Mouse (Mus musculus) CH12.LX (cell line): ENCODE results near the gene Msrb1. TPM values are rescaled to one million over a fixed set of nuclear protein-coding genes. Genes with fewer than 3 reads are reported as not detected.

Experiments
- DNase-seq: peaks from one replicate; pipeline ENCODE4 v3.0.0-alpha.2; 2013; ENCODE audit errors: extremely low read depth
- H3K27ac ChIP-seq: 2 replicates; pipeline ENCODE4 v1.5.1; 2012; ENCODE audit warnings: low read depth, mild to moderate bottlenecking, control low read depth, moderate library complexity; ENCODE audit not compliant: insufficient read depth
- H3K27me3 ChIP-seq: replicated peaks from 2 replicates; pipeline ENCODE3; 2012; ENCODE audit warnings: inconsistent platforms
- H3K36me3 ChIP-seq, 2 experiments: replicated peaks in 1 of 2; 2 replicates each; pipeline versions ENCODE3 to v1.6.1; 2012; ENCODE audit warnings: inconsistent platforms in 1 of 2, low read length in 1 of 2, mild to moderate bottlenecking in 1 of 2, mixed read lengths in 1 of 2, moderate library complexity in 1 of 2; ENCODE audit not compliant: control insufficient read depth in 1 of 2, insufficient read depth in 1 of 2
- H3K4me1 ChIP-seq, 2 experiments: 2 replicates each; pipeline ENCODE4 v1.6.1; 2012; ENCODE audit warnings: inconsistent platforms in 1 of 2, moderate library complexity in 1 of 2; ENCODE audit not compliant: insufficient read depth in 2 of 2, control insufficient read depth in 1 of 2
- H3K4me2 ChIP-seq: 2 replicates; pipeline ENCODE4 v1.6.1; 2012; ENCODE audit warnings: low read depth, mild to moderate bottlenecking, control low read depth; ENCODE audit not compliant: poor library complexity, insufficient read depth, severe bottlenecking
- H3K4me3 ChIP-seq, 3 experiments: fragments of 150-350 bp in 1 of 3; sonication (generic) in 1 of 3; replicated peaks in 1 of 3; 2 replicates each; pipeline versions ENCODE3 to v1.5.1; 2011 to 2012; ENCODE audit warnings: low read depth in 2 of 3, low read length in 2 of 3, mild to moderate bottlenecking in 2 of 3, moderate library complexity in 2 of 3, control low read depth in 1 of 3, improper control_type of control experiment in 1 of 3, inconsistent platforms in 1 of 3, mixed read lengths in 1 of 3; ENCODE audit not compliant: poor library complexity in 1 of 3
- H3K79me2 ChIP-seq: replicated peaks from 2 replicates; pipeline ENCODE4 v1.6.1; 2012; ENCODE audit warnings: mild to moderate bottlenecking, moderate library complexity; ENCODE audit not compliant: control insufficient read depth, poor library complexity, insufficient read depth, severe bottlenecking; ENCODE audit errors: extremely low read depth
- H3K9ac ChIP-seq: 2 replicates; pipeline ENCODE4 v1.6.1; 2012; ENCODE audit warnings: low read depth, mild to moderate bottlenecking, control low read depth, moderate library complexity; ENCODE audit not compliant: insufficient read depth
- H3K9me3 ChIP-seq: replicated peaks from 2 replicates; pipeline ENCODE3; 2012; ENCODE audit warnings: low read length, inconsistent platforms, mixed read lengths
- E2F4 ChIP-seq: IDR thresholded peaks from 2 replicates; pipeline ENCODE4 v1.6.1; 2011; ENCODE audit warnings: low read depth, low read length, improper control_type of control experiment; ENCODE audit not compliant: insufficient replicate concordance
- EP300 ChIP-seq: IDR thresholded peaks from 2 replicates; pipeline ENCODE4 v1.6.1; 2011; ENCODE audit warnings: low read length, improper control_type of control experiment
- GABPA ChIP-seq: IDR thresholded peaks from 2 replicates; pipeline ENCODE4 v1.6.1; 2012; ENCODE audit warnings: low read depth, low read length, improper control_type of control experiment, inconsistent platforms; ENCODE audit not compliant: insufficient replicate concordance
- HCFC1 ChIP-seq: IDR thresholded peaks from 2 replicates; pipeline ENCODE4 v1.6.1; 2012; ENCODE audit warnings: low read depth, mild to moderate bottlenecking, inconsistent platforms, low read length, improper control_type of control experiment
- IRF4 ChIP-seq: IDR thresholded peaks from 2 replicates; pipeline ENCODE4 v1.6.1; 2014; ENCODE audit warnings: low read depth, mild to moderate bottlenecking, inconsistent platforms, low read length, improper control_type of control experiment
- KAT2A ChIP-seq: IDR thresholded peaks from 2 replicates; pipeline ENCODE4 v1.6.1; 2012; ENCODE audit warnings: low read length, improper control_type of control experiment, inconsistent platforms; ENCODE audit not compliant: insufficient replicate concordance
- MAFK ChIP-seq: IDR thresholded peaks from 2 replicates; pipeline ENCODE4 v1.6.1; 2011; ENCODE audit warnings: low read length, improper control_type of control experiment; ENCODE audit not compliant: insufficient replicate concordance
- POLR2A ChIP-seq: IDR thresholded peaks from 2 replicates; pipeline ENCODE4 v1.6.1; 2011; ENCODE audit warnings: low read depth, mild to moderate bottlenecking, improper control_type of control experiment, low read length
- RCOR1 ChIP-seq: conservative IDR thresholded peaks from 2 replicates; pipeline ENCODE4 v1.6.1; 2012; ENCODE audit warnings: low read depth, mild to moderate bottlenecking, inconsistent platforms, low read length, improper control_type of control experiment
- TCF12 ChIP-seq: IDR thresholded peaks from 2 replicates; pipeline ENCODE4 v1.6.1; 2014; ENCODE audit warnings: low read depth, mild to moderate bottlenecking, inconsistent platforms, low read length, improper control_type of control experiment
- UBTF ChIP-seq: IDR thresholded peaks from 2 replicates; pipeline ENCODE4 v1.6.1; 2012; ENCODE audit warnings: low read depth, mild to moderate bottlenecking, inconsistent platforms, low read length, improper control_type of control experiment, moderate library complexity
- ZMIZ1 ChIP-seq: IDR thresholded peaks from 2 replicates; pipeline ENCODE4 v1.6.1; 2012; ENCODE audit warnings: low read depth, mild to moderate bottlenecking, inconsistent platforms, low read length, improper control_type of control experiment
- dilution Hi-C: fragments of 300-500 bp; cut with MboI; formaldehyde crosslinking; loops from 2 replicates; pipeline ENCODE4 v1.14.3; 2020; ENCODE audit warnings: low sequenced_read_pairs; ENCODE audit not compliant: extremely low pct_unique_long_range_greater_than_20kb, extremely low pct_ligation_motif_present
- in situ Hi-C: fragments of 300-500 bp; cut with MboI; formaldehyde crosslinking; loops from 3 replicates; pipeline ENCODE4 v1.14.3; 2019; ENCODE audit warnings: low sequenced_read_pairs, low pct_ligation_motif_present, low pct_unique_long_range_greater_than_20kb, mixed read lengths
- polyA plus RNA-seq: library from polyadenylated mRNA; unstranded; fragments of >175 nt; gene quantifications from 2 replicates; pipeline ENCODE4 v1.2.1, GENCODE M21; 2012; ENCODE audit warnings: low read depth; ENCODE audit not compliant: insufficient read length
- total RNA-seq, 2 experiments: library from RNA; depleted of rRNA; stranded (reverse); fragments of 300-350 nt in 1 of 2; fragments of >200 nt in 1 of 2; gene quantifications; 2 replicates each; pipeline ENCODE4 v1.2.3; 2012 to 2014

Msrb1 gene
- total and polyA plus RNA-seq, 3 experiments, result 26.9 to 70.0 (median 39.7) TPM

- H3K27me3 ChIP-seq, result peaks cover 21% of the 10 kb centered on the region
- DNase-seq, result no peak
- TF ChIP-seq UBTF, result no peak
- no peak for TF ChIP-seq HCFC1
- TF ChIP-seq POLR2A, result no peak
- no peak for TF ChIP-seq TCF12
- no peak for TF ChIP-seq ZMIZ1
- no peak for TF ChIP-seq GABPA
- no peak for TF ChIP-seq EP300
- TF ChIP-seq IRF4, result no peak
- TF ChIP-seq RCOR1, result no peak
- TF ChIP-seq E2F4, result no peak
- TF ChIP-seq KAT2A, result no peak
- TF ChIP-seq MAFK, result no peak
Observed at GRCm38 (mm10) chr17:24792190-24792589, 55.7 kb downstream of the Msrb1 start.

More at GRCm38 (mm10) chr17:24792190-24792589, 55.7 kb downstream of the Msrb1 start:
- H3K9me3 ChIP-seq, result no peaks in the 10 kb centered on the region
- peaks cover 3% of the 10 kb centered on the region in 2 experiments; a peak in 1 of 4 replicates for H3K4me1 ChIP-seq
- in situ Hi-C loops (no loop called here), dilution Hi-C loops (no loop called here)
- H3K36me3 ChIP-seq, result no peaks in the 10 kb centered on the region
- no peak overlapping the region for H3K27ac ChIP-seq
- H3K79me2 ChIP-seq, result no peaks in the 10 kb centered on the region
- no peak overlapping the region for H3K4me3 ChIP-seq
- H3K9ac ChIP-seq, result no peak overlapping the region
- H3K4me2 ChIP-seq, result no peak overlapping the region

Other genes with a start within 250 kb of the Msrb1 start
Only the 20 nearest of the 29 such genes appear.
- gene Tsc2, start 104.0 kb upstream of the Msrb1 start, total RNA-seq (2012; rRNA removed), result 35.2 and 35.4 TPM in 2 replicates
- 7.8 and 9.1 TPM in 2 replicates for gene Tsc2, start 104.0 kb upstream of the Msrb1 start, total RNA-seq (2014; rRNA removed)
- gene Tsc2, start 104.0 kb upstream of the Msrb1 start, polyA plus RNA-seq, result 54.4 and 69.8 TPM in 2 replicates
- gene Nthl1, start 104.0 kb upstream of the Msrb1 start, total RNA-seq (2012; rRNA removed), result 21.9 and 24.0 TPM in 2 replicates
- 20.1 TPM in 2 replicates for gene Nthl1, start 104.0 kb upstream of the Msrb1 start, total RNA-seq (2014; rRNA removed)
- gene Nthl1, start 104.0 kb upstream of the Msrb1 start, polyA plus RNA-seq, result 20.4 and 25.7 TPM in 2 replicates
- 4.4 and 5.5 TPM in 2 replicates for gene Slc9a3r2, start 86.3 kb upstream of the Msrb1 start, total RNA-seq (2012; rRNA removed)
- gene Slc9a3r2, start 86.3 kb upstream of the Msrb1 start, total RNA-seq (2014; rRNA removed), result 1.8 and 2.1 TPM in 2 replicates
- 4.8 and 5.1 TPM in 2 replicates for gene Slc9a3r2, start 86.3 kb upstream of the Msrb1 start, polyA plus RNA-seq
- not detected in 2 replicates for gene Npw, start 78.2 kb upstream of the Msrb1 start, total RNA-seq (2012; rRNA removed)
- not detected in 2 replicates for gene Npw, start 78.2 kb upstream of the Msrb1 start, total RNA-seq (2014; rRNA removed)
- gene Npw, start 78.2 kb upstream of the Msrb1 start, polyA plus RNA-seq, result not detected in 2 replicates
- gene Zfp598, start 67.0 kb upstream of the Msrb1 start, total RNA-seq (2012; rRNA removed), result 27.9 and 31.8 TPM in 2 replicates
- gene Zfp598, start 67.0 kb upstream of the Msrb1 start, total RNA-seq (2014; rRNA removed), result 22.1 and 23.4 TPM in 2 replicates
- 43.5 and 54.0 TPM in 2 replicates for gene Zfp598, start 67.0 kb upstream of the Msrb1 start, polyA plus RNA-seq
- 2.2 and 3.9 TPM in 2 replicates for gene Syngr3, start 46.7 kb upstream of the Msrb1 start, total RNA-seq (2012; rRNA removed)
- 0.23 and 0.32 TPM in 2 replicates for gene Syngr3, start 46.7 kb upstream of the Msrb1 start, total RNA-seq (2014; rRNA removed)
- gene Syngr3, start 46.7 kb upstream of the Msrb1 start, polyA plus RNA-seq, result 0.33 and 0.35 TPM in 2 replicates
- 102 and 105 TPM in 2 replicates for gene Gfer, start 40.5 kb upstream of the Msrb1 start, total RNA-seq (2012; rRNA removed)
- gene Gfer, start 40.5 kb upstream of the Msrb1 start, total RNA-seq (2014; rRNA removed), result 67.6 and 69.1 TPM in 2 replicates
- gene Gfer, start 40.5 kb upstream of the Msrb1 start, polyA plus RNA-seq, result 94.8 and 100.0 TPM in 2 replicates
- gene Noxo1, start 40.4 kb upstream of the Msrb1 start, total RNA-seq (2012; rRNA removed), result 0.80 and 0.89 TPM in 2 replicates
- 0.47 and 0.54 TPM in 2 replicates for gene Noxo1, start 40.4 kb upstream of the Msrb1 start, total RNA-seq (2014; rRNA removed)
- gene Noxo1, start 40.4 kb upstream of the Msrb1 start, polyA plus RNA-seq, result 0.95 and 2.5 TPM in 2 replicates
- gene Tbl3, start 29.0 kb upstream of the Msrb1 start, total RNA-seq (2012; rRNA removed), result 98.0 and 122 TPM in 2 replicates
- 99.7 and 105 TPM in 2 replicates for gene Tbl3, start 29.0 kb upstream of the Msrb1 start, total RNA-seq (2014; rRNA removed)
- gene Tbl3, start 29.0 kb upstream of the Msrb1 start, polyA plus RNA-seq, result 101 and 104 TPM in 2 replicates
- 0.38 and 0.59 TPM in 2 replicates for gene Rnf151, start 18.6 kb upstream of the Msrb1 start, total RNA-seq (2012; rRNA removed)
- not detected in 2 replicates for gene Rnf151, start 18.6 kb upstream of the Msrb1 start, total RNA-seq (2014; rRNA removed)
- gene Rnf151, start 18.6 kb upstream of the Msrb1 start, polyA plus RNA-seq, result 0.20 and 0.34 TPM in 2 replicates
- 5,102 and 6,050 TPM in 2 replicates for gene Rps2, start 18.5 kb upstream of the Msrb1 start, total RNA-seq (2012; rRNA removed)
- 5,117 and 5,410 TPM in 2 replicates for gene Rps2, start 18.5 kb upstream of the Msrb1 start, total RNA-seq (2014; rRNA removed)
- 1,976 and 2,057 TPM in 2 replicates for gene Rps2, start 18.5 kb upstream of the Msrb1 start, polyA plus RNA-seq
- 188 and 207 TPM in 2 replicates for gene Ndufb10, start 12.2 kb upstream of the Msrb1 start, total RNA-seq (2012; rRNA removed)
- 207 and 208 TPM in 2 replicates for gene Ndufb10, start 12.2 kb upstream of the Msrb1 start, total RNA-seq (2014; rRNA removed)
- 136 and 155 TPM in 2 replicates for gene Ndufb10, start 12.2 kb upstream of the Msrb1 start, polyA plus RNA-seq
- gene Rpl3l, start 8.8 kb upstream of the Msrb1 start, total RNA-seq (2012; rRNA removed), result 0.17 TPM in 1 of 2 replicates, not detected in the other
- 0.24 TPM in 1 of 2 replicates, not detected in the other for gene Rpl3l, start 8.8 kb upstream of the Msrb1 start, total RNA-seq (2014; rRNA removed)
- gene Rpl3l, start 8.8 kb upstream of the Msrb1 start, polyA plus RNA-seq, result 0.79 and 0.91 TPM in 2 replicates
- 0.30 TPM in 1 of 2 replicates, not detected in the other for gene Hs3st6, start 16.3 kb downstream of the Msrb1 start, total RNA-seq (2012; rRNA removed)
- not detected in 2 replicates for gene Hs3st6, start 16.3 kb downstream of the Msrb1 start, total RNA-seq (2014; rRNA removed)
- gene Hs3st6, start 16.3 kb downstream of the Msrb1 start, polyA plus RNA-seq, result not detected in 2 replicates
- 0.08 and 0.30 TPM in 2 replicates for gene Meiob, start 67.6 kb downstream of the Msrb1 start, total RNA-seq (2012; rRNA removed)
- 0.22 and 0.40 TPM in 2 replicates for gene Meiob, start 67.6 kb downstream of the Msrb1 start, total RNA-seq (2014; rRNA removed)
- gene Meiob, start 67.6 kb downstream of the Msrb1 start, polyA plus RNA-seq, result 0.15 and 0.23 TPM in 2 replicates
- 28.1 and 31.0 TPM in 2 replicates for gene Hagh, start 103.5 kb downstream of the Msrb1 start, total RNA-seq (2012; rRNA removed)
- 27.3 and 28.1 TPM in 2 replicates for gene Hagh, start 103.5 kb downstream of the Msrb1 start, total RNA-seq (2014; rRNA removed)
- gene Hagh, start 103.5 kb downstream of the Msrb1 start, polyA plus RNA-seq, result 18.1 and 18.9 TPM in 2 replicates
- 8.0 and 8.2 TPM in 2 replicates for gene Fahd1, start 113.7 kb downstream of the Msrb1 start, total RNA-seq (2012; rRNA removed)
- 6.3 and 7.3 TPM in 2 replicates for gene Fahd1, start 113.7 kb downstream of the Msrb1 start, total RNA-seq (2014; rRNA removed)
- gene Fahd1, start 113.7 kb downstream of the Msrb1 start, polyA plus RNA-seq, result 5.2 and 5.8 TPM in 2 replicates
- gene Igfals, start 129.4 kb downstream of the Msrb1 start, total RNA-seq (2012; rRNA removed), result 5.5 and 9.8 TPM in 2 replicates
- gene Igfals, start 129.4 kb downstream of the Msrb1 start, total RNA-seq (2014; rRNA removed), result 5.0 and 5.4 TPM in 2 replicates
- 5.1 and 6.3 TPM in 2 replicates for gene Igfals, start 129.4 kb downstream of the Msrb1 start, polyA plus RNA-seq
- gene Nubp2, start 149.7 kb downstream of the Msrb1 start, total RNA-seq (2012; rRNA removed), result 70.9 and 86.9 TPM in 2 replicates
- 74.3 and 89.1 TPM in 2 replicates for gene Nubp2, start 149.7 kb downstream of the Msrb1 start, total RNA-seq (2014; rRNA removed)
- 109 and 124 TPM in 2 replicates for gene Nubp2, start 149.7 kb downstream of the Msrb1 start, polyA plus RNA-seq
- gene Spsb3, start 150.0 kb downstream of the Msrb1 start, total RNA-seq (2012; rRNA removed), result 23.3 and 27.3 TPM in 2 replicates
- 21.1 and 21.3 TPM in 2 replicates for gene Spsb3, start 150.0 kb downstream of the Msrb1 start, total RNA-seq (2014; rRNA removed)
- 13.3 and 14.4 TPM in 2 replicates for gene Spsb3, start 150.0 kb downstream of the Msrb1 start, polyA plus RNA-seq